Mouse (Mus musculus): ENCODE results near the gene Cd300c2. TPM values are rescaled to one million over a fixed set of nuclear protein-coding genes. Genes with fewer than 3 reads are reported as not detected.

Cd300c2 gene
- polyA plus RNA-seq, 1 experiment from 2014 or later: 3.6 TPM

DNA sequence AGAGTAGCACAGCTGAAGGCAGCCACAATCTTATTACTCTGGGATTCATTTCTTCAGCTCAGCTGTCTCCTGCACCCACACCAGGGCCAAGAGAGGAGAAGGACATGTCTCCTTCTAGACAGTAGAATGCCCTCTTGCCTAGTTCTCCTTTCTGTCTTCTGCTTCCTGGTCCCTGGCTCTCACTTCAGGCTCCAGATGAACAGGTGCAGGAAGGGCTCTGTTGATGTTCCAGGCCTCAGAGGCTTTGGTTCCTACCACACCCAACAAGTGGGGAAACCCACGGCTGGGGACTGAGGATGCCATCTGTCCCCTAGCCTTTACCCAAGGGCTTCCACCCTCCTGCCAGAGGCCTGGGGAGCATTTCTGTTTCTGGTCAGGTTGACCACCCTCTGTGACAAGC, 41.3 kb downstream of the Cd300c2 start:
- WGBS: 52% methylated on average over 1 of the region's 1 CpGs
- Histone ChIP-seq H3K9me3 (no peaks in the 10 kb centered on the region), H3K4me3 (replicated peaks) (no peak overlapping the region), H3K9ac (no peak overlapping the region), H3K27ac (no peak overlapping the region), H3K27me3 (replicated peaks) (no peaks in the 10 kb centered on the region), H3K36me3 (no peaks in the 10 kb centered on the region), H3K4me2 (no peak overlapping the region), H3K4me1 (no peaks in the 10 kb centered on the region)
- no peak for ATAC-seq (ENCODE audit: insufficient read depth, low FRiP score, low read depth)

Other genes with a start within 250 kb of the Cd300c2 start
- 0.58 and 1.1 TPM in 2 replicates for gene Kif19a, start 236.5 kb downstream of the Cd300c2 start, polyA plus RNA-seq (2015; fragmentation: Nextera tagmentation; extraction: Ambion mirVana)
- gene Btbd17, start 205.9 kb downstream of the Cd300c2 start, polyA plus RNA-seq (2015; fragmentation: Nextera tagmentation; extraction: Ambion mirVana): 1.6 and 3.8 TPM in 2 replicates
- 0.54 and 0.58 TPM in 2 replicates for gene Gpr142, start 203.0 kb downstream of the Cd300c2 start, polyA plus RNA-seq (2015; fragmentation: Nextera tagmentation; extraction: Ambion mirVana)
- gene Gprc5c, start 150.7 kb downstream of the Cd300c2 start, polyA plus RNA-seq (2015; fragmentation: Nextera tagmentation; extraction: Ambion mirVana): 26.7 and 27.4 TPM in 2 replicates
- 1.9 and 2.2 TPM in 2 replicates for gene Cd300a, start 111.8 kb downstream of the Cd300c2 start, polyA plus RNA-seq (2015; fragmentation: Nextera tagmentation; extraction: Ambion mirVana)
- gene Cd300lb, start 67.5 kb downstream of the Cd300c2 start, polyA plus RNA-seq (2015; fragmentation: Nextera tagmentation; extraction: Ambion mirVana): 0.68 and 1.1 TPM in 2 replicates
- gene Cd300c, start 32.7 kb downstream of the Cd300c2 start, polyA plus RNA-seq (2015; fragmentation: Nextera tagmentation; extraction: Ambion mirVana): not detected in 2 replicates
- 0.45 and 0.48 TPM in 2 replicates for gene Cd300ld, start 12.0 kb downstream of the Cd300c2 start, polyA plus RNA-seq (2015; fragmentation: Nextera tagmentation; extraction: Ambion mirVana)
- gene Cd300ld2, start 14.3 kb upstream of the Cd300c2 start, polyA plus RNA-seq (2015; fragmentation: Nextera tagmentation; extraction: Ambion mirVana): not detected in 2 replicates
- not detected in 2 replicates for gene Cd300ld4, start 25.1 kb upstream of the Cd300c2 start, polyA plus RNA-seq (2015; fragmentation: Nextera tagmentation; extraction: Ambion mirVana)
- gene Cd300ld5, start 35.9 kb upstream of the Cd300c2 start, polyA plus RNA-seq (2015; fragmentation: Nextera tagmentation; extraction: Ambion mirVana): not detected in 2 replicates
- gene Cd300ld3, start 46.5 kb upstream of the Cd300c2 start, polyA plus RNA-seq (2015; fragmentation: Nextera tagmentation; extraction: Ambion mirVana): not detected in 2 replicates
- gene Cd300e, start 60.3 kb upstream of the Cd300c2 start, polyA plus RNA-seq (2015; fragmentation: Nextera tagmentation; extraction: Ambion mirVana): 0.10 and 0.15 TPM in 2 replicates
- 2.6 and 3.1 TPM in 2 replicates for gene Rab37, start 89.6 kb upstream of the Cd300c2 start, polyA plus RNA-seq (2015; fragmentation: Nextera tagmentation; extraction: Ambion mirVana)
- 2.1 and 2.6 TPM in 2 replicates for gene Cd300lf, start 132.1 kb upstream of the Cd300c2 start, polyA plus RNA-seq (2015; fragmentation: Nextera tagmentation; extraction: Ambion mirVana)
- gene Slc9a3r1, start 161.5 kb upstream of the Cd300c2 start, polyA plus RNA-seq (2015; fragmentation: Nextera tagmentation; extraction: Ambion mirVana): 142 and 144 TPM in 2 replicates
- gene Tmem104, start 185.6 kb upstream of the Cd300c2 start, polyA plus RNA-seq (2015; fragmentation: Nextera tagmentation; extraction: Ambion mirVana): 9.3 and 11.5 TPM in 2 replicates
- 23.2 and 24.0 TPM in 2 replicates for gene Nat9, start 186.0 kb upstream of the Cd300c2 start, polyA plus RNA-seq (2015; fragmentation: Nextera tagmentation; extraction: Ambion mirVana)

All from stomach, embryonic 15.5 days (tissue).